Mouse (Mus musculus) intestine, postnatal 0 days (tissue): ENCODE measurements around the gene Ctu2. TPM values are rescaled to one million over a fixed set of nuclear protein-coding genes. Genes with fewer than 3 reads are reported as not detected.

ENCODE experiments used
- ATAC-seq: fragments of 200-750 bp; cut with Nextera tagmentation; 2 replicates; pipeline ENCODE4 v1.8.0; 2017; ENCODE audit warnings: mild to moderate bottlenecking, moderate TSS enrichment, moderate library complexity
- H3K27ac ChIP-seq: fragments of 300-500 bp; sonication (generic); 2 replicates; pipeline ENCODE4 v1.5.1; 2014; ENCODE audit warnings: mild to moderate bottlenecking, low read depth, low read length, moderate library complexity
- H3K27me3 ChIP-seq: fragments of 300-500 bp; sonication (generic); replicated peaks from 2 replicates; pipeline ENCODE4 v1.6.1; 2014; ENCODE audit warnings: low read length, mixed read lengths; ENCODE audit not compliant: control insufficient read depth, insufficient read depth
- H3K36me3 ChIP-seq: fragments of 300-500 bp; sonication (generic); 2 replicates; pipeline ENCODE4 v1.6.1; 2014; ENCODE audit warnings: mild to moderate bottlenecking, moderate library complexity; ENCODE audit not compliant: control insufficient read depth, insufficient read depth
- H3K4me1 ChIP-seq: fragments of 300-500 bp; sonication (generic); replicated peaks from 2 replicates; pipeline ENCODE4 v1.6.1; 2014; ENCODE audit warnings: antibody characterized with exemption, low read length, mixed read lengths; ENCODE audit not compliant: control insufficient read depth, insufficient read depth
- H3K4me2 ChIP-seq: fragments of 300-500 bp; sonication (generic); replicated peaks from 2 replicates; pipeline ENCODE4 v1.6.1; 2014; ENCODE audit warnings: low read depth, mild to moderate bottlenecking, moderate library complexity
- H3K4me3 ChIP-seq: fragments of 300-500 bp; sonication (generic); 2 replicates; pipeline ENCODE4 v1.5.1; 2014; ENCODE audit warnings: low read depth, low read length
- H3K9ac ChIP-seq: fragments of 300-500 bp; sonication (generic); 2 replicates; pipeline ENCODE4 v1.6.1; 2014; ENCODE audit warnings: mild to moderate bottlenecking, low read depth, low read length
- H3K9me3 ChIP-seq: fragments of 300-500 bp; sonication (generic); 2 replicates; pipeline ENCODE4 v1.6.1; 2016; ENCODE audit warnings: mixed run types; ENCODE audit not compliant: control insufficient read depth
- CTCF ChIP-seq: sonication (generic); IDR thresholded peaks from 2 replicates; pipeline ENCODE4 v1.5.1; 2016; ENCODE audit warnings: low read depth, mild to moderate bottlenecking, control low read depth, antibody characterized with exemption, moderate library complexity
- WGBS: fragments of 180-500 bp; shearing (Covaris S2); extraction: QIAGEN DNeasy Blood & Tissue Kit; methylation state at CpG from one replicate; pipeline ENCODE4 v1.1.7; 2014; 5-methylcytosine and 5-hydroxymethylcytosine counted together
- polyA plus RNA-seq: library from polyadenylated mRNA; unstranded; fragments of >200 nt; fragmentation: Nextera tagmentation; extraction: Ambion mirVana; gene quantifications from 2 replicates; pipeline ENCODE4 v1.2.1, GENCODE M21; 2015

Ctu2 gene
- polyA plus RNA-seq, 1 experiment from 2014 or later: 22.4 TPM

DNA sequence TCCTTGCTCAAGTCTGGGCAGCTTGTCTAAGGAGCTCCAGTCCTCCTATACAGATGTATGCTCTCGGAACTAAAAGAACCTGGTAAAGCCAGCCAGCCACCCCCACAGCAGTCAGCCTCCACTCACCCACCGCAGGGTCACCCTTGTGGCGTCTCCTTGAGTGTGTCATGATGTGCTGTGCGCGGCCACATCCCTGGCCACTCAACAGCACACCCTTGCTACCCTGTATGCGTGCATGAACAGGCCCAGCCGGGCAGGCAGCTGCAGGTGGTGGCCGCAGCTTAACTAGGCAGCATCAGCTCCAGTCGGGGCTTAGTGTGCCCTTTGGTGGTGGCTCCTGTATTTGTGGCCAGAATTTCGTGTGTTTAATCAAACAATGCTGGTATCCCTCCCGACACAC lies 18.8 kb upstream of the Ctu2 start:
- Histone ChIP-seq H3K27ac (no peak overlapping the region), H3K9me3 (no peaks in the 10 kb centered on the region), H3K9ac (no peak overlapping the region), H3K4me2 (no peak overlapping the region), H3K4me1 (peaks cover 2% of the 10 kb centered on the region; the same call in 1 of the 2 replicates), H3K4me3 (no peak overlapping the region), H3K36me3 (no peaks in the 10 kb centered on the region), H3K27me3 (peaks cover 10% of the 10 kb centered on the region; the same call in 1 of the 2 replicates)
- WGBS: 74% methylated on average over 11 of the region's 11 CpGs
- ATAC-seq: no peak
- TF ChIP-seq CTCF: no peak

DNA sequence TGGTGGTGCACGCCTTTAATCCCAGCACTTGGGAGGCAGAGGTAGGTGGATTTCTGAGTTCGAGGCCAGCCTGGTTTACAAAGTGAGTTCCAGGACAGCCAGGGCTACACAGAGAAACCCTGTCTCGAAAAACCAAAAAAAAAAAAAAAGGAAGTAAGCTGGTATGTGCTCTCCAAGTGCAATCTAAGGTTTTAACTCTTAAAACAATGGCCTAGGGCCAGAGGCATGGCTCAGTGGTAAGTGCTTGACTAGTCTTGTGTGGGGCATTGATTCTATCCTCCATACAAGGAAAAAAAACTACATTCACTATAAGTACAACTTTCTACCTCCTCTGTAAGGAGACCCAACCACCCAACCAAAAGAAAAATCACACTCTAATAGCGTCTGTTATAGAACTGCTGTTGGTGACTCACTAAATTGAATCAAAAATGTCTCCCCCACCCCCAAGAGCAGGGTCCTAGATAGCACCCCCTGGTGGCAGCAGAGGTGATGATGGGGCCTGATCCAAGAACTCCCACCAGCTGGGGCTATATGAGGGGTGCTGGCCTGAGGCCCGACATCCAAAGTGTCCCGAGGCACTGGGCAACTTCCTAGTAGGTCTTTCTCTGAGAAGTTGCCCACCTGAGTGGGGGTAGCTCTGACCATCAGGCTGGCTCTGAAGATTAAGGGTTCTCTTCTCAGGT lies 16.6 kb upstream of the Ctu2 start:
- no peak overlapping the region for H3K9ac ChIP-seq
- H3K4me1 ChIP-seq: peaks cover 2% of the 10 kb centered on the region; the same call in 1 of the 2 replicates
- no peak overlapping the region for H3K4me3 ChIP-seq
- peak; percentile 59 for TF ChIP-seq CTCF
- H3K27ac ChIP-seq: no peak overlapping the region
- H3K4me2 ChIP-seq: no peak overlapping the region
- H3K36me3 ChIP-seq: no peaks in the 10 kb centered on the region
- H3K9me3 ChIP-seq: no peaks in the 10 kb centered on the region
- 72% methylated on average over 6 of the region's 6 CpGs for WGBS
- no peak for ATAC-seq
- peaks cover 10% of the 10 kb centered on the region; the same call in 1 of the 2 replicates for H3K27me3 ChIP-seq

DNA sequence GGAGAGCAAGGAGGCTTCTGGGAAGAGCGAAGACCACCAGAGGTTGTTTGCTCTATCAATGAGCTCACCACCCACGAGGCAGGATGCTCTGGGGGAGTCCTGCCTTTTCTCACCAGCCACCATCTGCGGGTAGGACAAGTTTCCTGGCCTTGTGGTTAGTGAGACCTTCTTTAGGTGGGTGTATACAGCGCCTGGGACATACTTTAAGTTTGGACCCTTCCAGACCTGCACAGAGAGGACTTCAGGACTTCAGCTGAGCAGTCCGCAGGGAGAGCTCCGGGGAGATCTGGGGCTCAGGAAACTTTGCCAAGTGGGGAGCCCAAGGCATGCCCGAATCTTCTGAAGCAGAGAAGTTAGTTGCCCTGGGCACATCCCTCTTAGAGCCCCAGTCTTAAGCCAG lies 16.0 kb upstream of the Ctu2 start:
- ATAC-seq: no peak

DNA sequence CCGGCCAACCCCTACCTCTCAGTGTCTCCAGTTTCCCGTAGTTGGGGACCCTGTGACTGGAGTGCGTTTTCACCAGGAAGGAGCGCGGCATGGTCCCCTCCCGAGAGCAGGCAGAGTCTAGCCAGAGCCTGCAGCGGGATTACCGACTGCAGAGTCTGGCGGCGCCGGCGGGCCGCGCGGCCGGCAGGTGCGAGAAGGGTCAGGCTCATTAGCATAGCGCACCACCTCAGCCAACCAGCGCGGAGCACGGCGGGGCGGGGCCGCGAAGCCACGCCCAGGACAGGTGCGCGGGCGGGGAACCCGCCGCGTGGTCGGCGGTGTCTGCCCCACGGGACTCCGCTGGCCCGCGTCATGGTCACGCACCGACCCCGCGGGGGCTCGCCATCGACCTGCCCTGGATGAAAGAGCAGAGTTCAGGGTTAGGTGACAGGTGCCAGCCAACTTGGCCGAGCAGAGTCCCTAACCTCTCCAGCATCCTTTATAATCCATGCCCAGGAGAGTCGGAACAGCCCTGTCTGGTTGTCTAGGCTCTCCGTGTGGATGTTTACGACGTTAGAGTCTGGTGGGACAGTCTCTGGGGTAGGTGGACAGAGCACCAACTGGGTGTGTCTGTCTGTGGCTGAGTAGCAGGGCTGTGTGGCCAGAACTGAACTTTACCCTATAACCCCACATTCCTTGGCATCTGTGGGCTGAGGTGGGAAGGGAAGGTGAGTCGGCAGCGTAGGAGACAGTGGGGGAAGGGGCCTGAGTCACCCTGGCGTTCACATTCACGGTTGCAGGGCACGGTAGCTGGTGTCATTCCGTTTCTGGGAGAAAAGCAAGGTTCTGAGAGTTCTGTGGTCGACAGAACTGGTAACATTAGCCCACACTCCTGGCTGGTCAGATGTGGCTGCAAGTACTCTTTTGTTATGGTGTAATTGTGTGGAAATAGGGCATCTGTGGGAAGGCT lies 15.1 kb upstream of the Ctu2 start, which contains the start of gene Snai3:
Gene Snai3 (minus strand): TSS at position 210 of the 949 bp plus-strand sequence.
- WGBS: 2% methylated on average over 55 of the region's 56 CpGs
- H3K27me3 ChIP-seq: peaks cover 10% of the 10 kb centered on the region; the same call in 1 of the 2 replicates

More for the DNA sequence above, 16.0 kb upstream of the Ctu2 start:
- Histone ChIP-seq H3K4me2 (peak overlapping the region; percentile 68), H3K27ac (no peak overlapping the region), H3K9ac (no peak overlapping the region), H3K4me1 (peaks cover 2% of the 10 kb centered on the region; the same call in 1 of the 2 replicates), H3K4me3 (peak overlapping the region; percentile 22; the same call in 1 of the 2 replicates), H3K36me3 (no peaks in the 10 kb centered on the region), H3K9me3 (no peaks in the 10 kb centered on the region), H3K27me3 (peaks cover 10% of the 10 kb centered on the region; the same call in 1 of the 2 replicates)
- TF ChIP-seq CTCF: no peak
- WGBS: 32% methylated on average over 7 of the region's 7 CpGs

DNA sequence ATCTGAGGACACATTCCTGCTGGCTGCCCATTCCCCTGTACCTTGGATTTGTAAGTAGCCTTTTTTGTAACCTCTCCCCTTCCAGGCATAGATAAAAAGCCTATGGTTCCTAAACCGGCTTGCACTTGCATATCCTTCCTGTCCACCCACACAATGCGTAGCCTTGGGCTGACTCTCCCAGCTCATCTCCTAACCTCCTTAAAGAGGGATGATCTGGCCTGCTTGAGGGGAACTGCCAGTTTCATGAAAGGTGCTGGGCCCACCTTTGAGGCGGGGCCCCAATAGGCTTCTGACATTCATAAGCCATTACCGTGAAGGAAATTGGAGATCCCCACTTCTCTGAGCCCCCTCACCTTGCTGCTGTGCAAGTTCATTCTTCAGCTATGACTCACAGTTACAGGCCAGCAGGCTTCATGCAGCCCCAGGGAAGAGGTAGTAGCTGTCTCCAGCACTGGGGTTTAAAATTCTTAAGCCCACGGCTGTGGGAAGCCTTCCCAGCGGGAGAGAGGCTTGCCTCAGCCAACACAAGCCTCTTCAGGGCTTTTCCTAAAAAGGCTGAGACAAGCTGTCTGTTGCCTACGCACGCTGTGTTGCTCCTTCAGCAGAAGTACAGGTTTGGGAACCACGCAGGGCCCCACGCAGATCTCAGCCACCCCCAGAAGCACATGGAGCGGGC lies 14.3 kb upstream of the Ctu2 start:
- no peaks in the 10 kb centered on the region for H3K9me3 ChIP-seq
- peaks cover 12% of the 10 kb centered on the region; the same call in 1 of the 2 replicates for H3K36me3 ChIP-seq
- H3K4me2 ChIP-seq: no peak overlapping the region; the same call in 1 of the 2 replicates
- no peak for ATAC-seq
- no peak overlapping the region for H3K27ac ChIP-seq
- peaks cover 2% of the 10 kb centered on the region; the same call in 1 of the 2 replicates for H3K4me1 ChIP-seq
- H3K9ac ChIP-seq: no peak overlapping the region
- peaks cover 10% of the 10 kb centered on the region; the same call in 1 of the 2 replicates for H3K27me3 ChIP-seq
- no peak overlapping the region for H3K4me3 ChIP-seq
- 77% methylated on average over 11 of the region's 11 CpGs for WGBS
- TF ChIP-seq CTCF: no peak

More for the DNA sequence above, 15.1 kb upstream of the Ctu2 start, which contains the start of gene Snai3:
- peak; percentile 93 for ATAC-seq
- H3K4me3 ChIP-seq: peak within 1 kb of the TSS; percentile 22
- H3K36me3 ChIP-seq: 0 out of 2 replicates have a peak, but pooled peaks cover 4% of the 10 kb centered on the region
- peak within 1 kb of the TSS; percentile 35; the same call in 1 of the 2 replicates for H3K9ac ChIP-seq
- no peak for TF ChIP-seq CTCF
- H3K9me3 ChIP-seq: no peaks in the 10 kb centered on the region
- peak within 1 kb of the TSS; percentile 68 for H3K4me2 ChIP-seq
- H3K4me1 ChIP-seq: peaks cover 2% of the 10 kb centered on the region; the same call in 1 of the 2 replicates
- H3K27ac ChIP-seq: no peak within 1 kb of the TSS
